Mouse (Mus musculus): Measurements from ENCODE around the gene Tubb2a. TPM values are rescaled to one million over a fixed set of nuclear protein-coding genes. Genes with fewer than 3 reads are reported as not detected.

The Tubb2a gene
- total and polyA plus RNA-seq, 3 experiments: 38.8 to 55.9 TPM; not detected in 1

DNA sequence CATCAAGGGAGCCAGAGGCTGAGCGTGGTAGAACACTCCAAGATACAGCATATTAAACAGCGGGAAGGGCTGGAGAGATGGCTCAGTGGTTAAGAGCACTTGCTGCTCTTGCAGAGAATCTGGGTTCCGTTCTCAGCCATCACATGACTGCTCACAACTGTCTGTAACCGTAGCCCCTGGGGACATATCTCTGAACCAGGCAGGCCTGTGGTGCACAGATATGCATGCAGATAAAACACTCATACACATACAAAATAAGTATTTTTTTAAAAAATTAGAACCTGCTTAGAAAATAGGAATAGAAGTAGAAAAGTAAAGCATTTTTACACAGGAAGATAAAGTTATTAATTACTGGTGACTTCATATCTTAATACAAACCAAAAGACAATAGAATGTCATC is 41.0 kb upstream of the Tubb2a start (continued):
- no peak for TF ChIP-seq JUND (IDR thresholded peaks at IDR 0.05; ENCODE audit: low read depth, low read length)
- no peak for TF ChIP-seq ZMIZ1 (IDR thresholded peaks at IDR 0.05; ENCODE audit: low read depth, low read length)
- TF ChIP-seq USF1 (IDR thresholded peaks at IDR 0.05; ENCODE audit: low read depth, low read length): peak; percentile 94
- no peak for TF ChIP-seq MEF2A (IDR thresholded peaks at IDR 0.05; ENCODE audit: extremely low read depth, insufficient replicate concordance, low read depth, low read length, poor library complexity, severe bottlenecking)
- peak; percentile 25; the same call in 1 of the 2 replicates for TF ChIP-seq MAZ (IDR thresholded peaks at IDR 0.05; ENCODE audit: low read depth, low read length)
- no peak; the same call in 1 of the 2 replicates for TF ChIP-seq HCFC1 (IDR thresholded peaks at IDR 0.05; ENCODE audit: low read depth, low read length)
- peak; percentile 87 for TF ChIP-seq BHLHE40 (IDR thresholded peaks at IDR 0.05; ENCODE audit: borderline replicate concordance, low read depth, low read length)
- peak; percentile 37; the same call in 1 of the 2 replicates for TF ChIP-seq MAFK (IDR thresholded peaks at IDR 0.05; ENCODE audit: borderline replicate concordance, low read depth, low read length)
- TF ChIP-seq CTCF (IDR thresholded peaks at IDR 0.05 in 2 of 3, conservative IDR thresholded peaks at IDR 0.05 in 1 of 3; ENCODE audit: control insufficient read depth in 1 of 3, insufficient read depth in 1 of 3, low read depth in 2 of 3, low read length in 3 of 3, poor library complexity in 1 of 3, severe bottlenecking in 1 of 3): no peak
- TF ChIP-seq E2F4 (IDR thresholded peaks at IDR 0.05; ENCODE audit: borderline replicate concordance, low read depth, low read length): no peak
- peak; percentile 95 for TF ChIP-seq RCOR1 (IDR thresholded peaks at IDR 0.05; ENCODE audit: low read depth, low read length)
- TF ChIP-seq EP300 (IDR thresholded peaks at IDR 0.05; ENCODE audit: low read depth in 1 of 2, low read length in 2 of 2): peak; percentile 96 to 98
- TF ChIP-seq ZNF384 (IDR thresholded peaks at IDR 0.05; ENCODE audit: low read depth, low read length): peak; percentile 91
- TF ChIP-seq POLR2AphosphoS5 (IDR thresholded peaks at IDR 0.05; ENCODE audit: borderline replicate concordance, low read depth, low read length): no peak
- no peak for TF ChIP-seq NELFE (IDR thresholded peaks at IDR 0.05; ENCODE audit: low read depth, low read length)
- TF ChIP-seq TAL1 (IDR thresholded peaks at IDR 0.05; ENCODE audit: low read length): peak; percentile 86
- TF ChIP-seq GATA1 (IDR thresholded peaks at IDR 0.05; ENCODE audit: low read depth, low read length): peak; percentile 98
- no peak for TF ChIP-seq RAD21 (IDR thresholded peaks at IDR 0.05; ENCODE audit: low read depth, low read length)
- TF ChIP-seq ZC3H11A (IDR thresholded peaks at IDR 0.05; ENCODE audit: low read depth, low read length): no peak
- no peak for TF ChIP-seq KAT2A (conservative IDR thresholded peaks at IDR 0.05; ENCODE audit: low read depth, low read length)

DNA sequence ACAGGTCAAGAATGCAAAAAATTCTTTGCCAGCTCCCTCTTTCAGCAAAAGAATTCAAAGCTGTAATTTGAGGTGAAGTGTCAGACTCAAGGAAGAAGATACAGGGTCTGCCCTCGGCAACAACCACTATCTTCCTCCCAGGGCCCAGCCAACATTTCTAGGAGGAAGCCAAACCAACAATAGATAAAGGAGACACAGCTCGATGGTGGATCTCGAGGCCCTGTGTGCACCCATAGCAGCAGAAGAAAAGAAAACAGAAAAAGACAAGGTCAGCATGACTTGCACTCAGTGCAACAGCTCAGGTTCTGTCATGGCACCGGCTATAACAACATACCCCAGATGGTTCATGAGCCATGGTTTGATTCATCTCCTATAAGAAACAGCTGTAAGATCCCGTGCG is 38.7 kb upstream of the Tubb2a start:
- Histone ChIP-seq H3K79me2 (ENCODE audit: control insufficient read depth, insufficient read depth, low read length, poor library complexity) (no peaks in the 10 kb centered on the region), H3K36me3 (ENCODE audit: control insufficient read depth in 1 of 2, insufficient read depth in 2 of 2, low read length in 2 of 2) (peaks cover 0 to 54% of the 10 kb centered on the region in 2 experiments; a peak in 2 of 4 replicates), H3K9ac (ENCODE audit: control insufficient read depth, low read depth, low read length, poor library complexity, severe bottlenecking) (0 out of 2 replicates have a peak overlapping the region, but pooled peaks have one; percentile 2), H3K9me3 (replicated peaks; ENCODE audit: insufficient read depth, low read length) (no peaks in the 10 kb centered on the region), H3K4me3 (ENCODE audit: control insufficient read depth in 1 of 2, insufficient read depth in 1 of 2, low read depth in 2 of 2, low read length in 2 of 2) (peak overlapping the region in 1 of 2 experiments; percentile 14; a peak in 1 of 4 replicates), H3K27ac (ENCODE audit: control insufficient read depth, low read depth, low read length) (peak overlapping the region; percentile 63), H3K4me1 (ENCODE audit: control insufficient read depth in 1 of 2, insufficient read depth in 2 of 2, low read length in 2 of 2) (peaks cover 50 to 62% of the 10 kb centered on the region in 2 experiments), H3K27me3 (ENCODE audit: control insufficient read depth in 1 of 2, insufficient read depth in 2 of 2, low read length in 2 of 2) (no peaks in the 10 kb centered on the region)
- peak; percentile 76 for DNase-seq (ENCODE audit: low read depth, low spot score)
- peak; percentile 62 to 77 for TF ChIP-seq EP300 (IDR thresholded peaks at IDR 0.05; ENCODE audit: low read depth in 1 of 2, low read length in 2 of 2)
- TF ChIP-seq GATA1 (IDR thresholded peaks at IDR 0.05; ENCODE audit: low read depth, low read length): peak; percentile 81
- no peak for TF ChIP-seq ZKSCAN1 (IDR thresholded peaks at IDR 0.05; ENCODE audit: low read depth, low read length)
- TF ChIP-seq ZNF384 (IDR thresholded peaks at IDR 0.05; ENCODE audit: low read depth, low read length): no peak
- peak; percentile 12; the same call in 1 of the 2 replicates for TF ChIP-seq TAL1 (IDR thresholded peaks at IDR 0.05; ENCODE audit: low read length)
- TF ChIP-seq KAT2A (conservative IDR thresholded peaks at IDR 0.05; ENCODE audit: low read depth, low read length): no peak
- no peak for TF ChIP-seq MEF2A (IDR thresholded peaks at IDR 0.05; ENCODE audit: extremely low read depth, insufficient replicate concordance, low read depth, low read length, poor library complexity, severe bottlenecking)
- peak; percentile 79 for TF ChIP-seq RCOR1 (IDR thresholded peaks at IDR 0.05; ENCODE audit: low read depth, low read length)
- TF ChIP-seq HCFC1 (IDR thresholded peaks at IDR 0.05; ENCODE audit: low read depth, low read length): peak; percentile 9; the same call in 1 of the 2 replicates
- no peak for TF ChIP-seq CHD1 (IDR thresholded peaks at IDR 0.05; ENCODE audit: low read depth, low read length)
- TF ChIP-seq ETS1 (IDR thresholded peaks at IDR 0.05; ENCODE audit: low read depth, low read length): peak; percentile 61
- no peak for TF ChIP-seq POLR2A (IDR thresholded peaks at IDR 0.05; ENCODE audit: control insufficient read depth in 1 of 2, insufficient read depth in 1 of 2, low read depth in 1 of 2, low read length in 2 of 2, poor library complexity in 1 of 2)
- peak; percentile 89 for TF ChIP-seq GABPA (IDR thresholded peaks at IDR 0.05; ENCODE audit: low read depth, low read length)
- TF ChIP-seq MYC (IDR thresholded peaks at IDR 0.05; ENCODE audit: low read depth, low read length): no peak
- TF ChIP-seq TBP (IDR thresholded peaks at IDR 0.05; ENCODE audit: low read depth, low read length): no peak
- TF ChIP-seq USF2 (IDR thresholded peaks at IDR 0.05; ENCODE audit: borderline replicate concordance in 1 of 2, insufficient read depth in 1 of 2, low read depth in 1 of 2, low read length in 2 of 2): no peak
- TF ChIP-seq TCF12 (IDR thresholded peaks at IDR 0.05; ENCODE audit: low read depth, low read length): peak; percentile 78
